Mouse (Mus musculus) NIH3T3 (cell line): ENCODE data around the gene C530008M17Rik.

Experiments used
- DNase-seq: peaks from one replicate; pipeline ENCODE4 v3.0.0-alpha.2; 2012; ENCODE audit warnings: low read depth

C530008M17Rik gene

GRCm38 (mm10) chr5:76837018-76837417, 180.7 kb downstream of the C530008M17Rik start:
- peak; percentile 38 for DNase-seq

- no peak for DNase-seq
Observed at GRCm38 (mm10) chr5:76839786-76840185, 183.5 kb downstream of the C530008M17Rik start.

GRCm38 (mm10) chr5:76841859-76842258, 185.5 kb downstream of the C530008M17Rik start:
- DNase-seq = no peak

GRCm38 (mm10) chr5:76843448-76843847, 187.1 kb downstream of the C530008M17Rik start:
- DNase-seq = peak; percentile 87

- DNase-seq = no peak
Observed at GRCm38 (mm10) chr5:76843851-76844419, 187.6 kb downstream of the C530008M17Rik start.

GRCm38 (mm10) chr5:76844618-76845186, 188.4 kb downstream of the C530008M17Rik start:
- DNase-seq = no peak

- DNase-seq = no peak
Observed at GRCm38 (mm10) chr5:76847106-76847505, 190.8 kb downstream of the C530008M17Rik start.

GRCm38 (mm10) chr5:76851316-76851715, 195.0 kb downstream of the C530008M17Rik start:
- DNase-seq = no peak

- DNase-seq = peak; percentile 88
Observed at GRCm38 (mm10) chr5:76853549-76853948, 197.2 kb downstream of the C530008M17Rik start.

GRCm38 (mm10) chr5:76855829-76856600, 199.7 kb downstream of the C530008M17Rik start:
- DNase-seq = no peak

GRCm38 (mm10) chr5:76857103-76858015, 201.0 kb downstream of the C530008M17Rik start:
- no peak for DNase-seq

- no peak for DNase-seq
Observed at GRCm38 (mm10) chr5:76858444-76858843, 202.1 kb downstream of the C530008M17Rik start.

GRCm38 (mm10) chr5:76866819-76867218, 210.5 kb downstream of the C530008M17Rik start:
- DNase-seq = no peak

- no peak for DNase-seq
Observed at GRCm38 (mm10) chr5:76868693-76869286, 212.5 kb downstream of the C530008M17Rik start.

GRCm38 (mm10) chr5:76869553-76869952, 213.2 kb downstream of the C530008M17Rik start:
- no peak for DNase-seq

GRCm38 (mm10) chr5:76876106-76876758, 219.9 kb downstream of the C530008M17Rik start:
- DNase-seq = no peak

GRCm38 (mm10) chr5:76884107-76884506, 227.8 kb downstream of the C530008M17Rik start:
- peak; percentile 25 for DNase-seq

GRCm38 (mm10) chr5:76887011-76887410, 230.7 kb downstream of the C530008M17Rik start:
- DNase-seq = no peak

GRCm38 (mm10) chr5:76892608-76893007, 236.3 kb downstream of the C530008M17Rik start:
- DNase-seq = no peak

GRCm38 (mm10) chr5:76893084-76893483, 236.8 kb downstream of the C530008M17Rik start:
- no peak for DNase-seq

- DNase-seq = no peak
Observed at GRCm38 (mm10) chr5:76902131-76902530, 245.8 kb downstream of the C530008M17Rik start.
